Mouse (Mus musculus) lung, embryonic 14.5 days (tissue): Measurements from ENCODE around the gene Rrp12. TPM values are rescaled to one million over a fixed set of nuclear protein-coding genes. Genes with fewer than 3 reads are reported as not detected.
A peak's percentile ranks its signal among the peaks of the same experiment; 100 is the strongest.
"Not testable (repeated sequence)": the region's sequence is repeated elsewhere in the genome, so short reads cannot be mapped to it uniquely, and the experiment has no call there.

Source experiments
- ATAC-seq: fragments of 200-750 bp; cut with Nextera tagmentation; 2 replicates; pipeline ENCODE4 v1.8.0; 2017; ENCODE audit warnings: mild to moderate bottlenecking, moderate TSS enrichment, moderate library complexity; ENCODE audit not compliant: insufficient read depth
- DNase-seq: peaks from one replicate; pipeline ENCODE4 v3.0.0-alpha.2; 2015
- H3K27ac ChIP-seq: fragments of 300-500 bp; sonication (generic); 2 replicates; pipeline ENCODE4 v1.5.1; 2014; ENCODE audit warnings: low read depth, mild to moderate bottlenecking, moderate library complexity
- H3K27me3 ChIP-seq: fragments of 300-500 bp; sonication (generic); 2 replicates; pipeline ENCODE4 v1.6.1; 2014; ENCODE audit warnings: low read length, control low read depth; ENCODE audit not compliant: insufficient read depth
- H3K36me3 ChIP-seq: fragments of 300-500 bp; sonication (generic); 2 replicates; pipeline ENCODE4 v1.6.1; 2014; ENCODE audit warnings: control low read depth; ENCODE audit not compliant: insufficient read depth
- H3K4me1 ChIP-seq: fragments of 300-500 bp; sonication (generic); 2 replicates; pipeline ENCODE4 v1.6.1; 2014; ENCODE audit warnings: antibody characterized with exemption, control low read depth; ENCODE audit not compliant: insufficient read depth
- H3K4me2 ChIP-seq: fragments of 300-500 bp; sonication (generic); 2 replicates; pipeline ENCODE4 v1.6.1; 2014; ENCODE audit warnings: mild to moderate bottlenecking
- H3K4me3 ChIP-seq: fragments of 300-500 bp; sonication (generic); 2 replicates; pipeline ENCODE4 v1.5.1; 2014; ENCODE audit warnings: low read depth, low read length
- H3K9ac ChIP-seq: fragments of 300-500 bp; sonication (generic); 2 replicates; pipeline ENCODE4 v1.6.1; 2014
- H3K9me3 ChIP-seq: fragments of 300-500 bp; sonication (generic); 2 replicates; pipeline ENCODE4 v1.6.1; 2016; ENCODE audit warnings: low read depth, low read length, control low read depth
- CTCF ChIP-seq: IDR thresholded peaks from 2 replicates; pipeline ENCODE4 v1.5.1; 2016; ENCODE audit warnings: antibody characterized with exemption, low read depth
- WGBS: fragments of 180-500 bp; shearing (Covaris S2); extraction: QIAGEN DNeasy Blood & Tissue Kit; methylation state at CpG from one replicate; pipeline ENCODE4 v1.1.7; 2014; 5-methylcytosine and 5-hydroxymethylcytosine counted together
- polyA plus RNA-seq: library from polyadenylated mRNA; unstranded; fragments of >200 nt; fragmentation: Nextera tagmentation; extraction: Ambion mirVana; gene quantifications from 2 replicates; pipeline ENCODE4 v1.2.1, GENCODE M21; 2014

Rrp12 gene
- polyA plus RNA-seq, 1 experiment from 2014 or later = 15.6 TPM

- no peak overlapping the region for H3K4me3 ChIP-seq
- H3K27ac ChIP-seq = no peak overlapping the region
- H3K4me2 ChIP-seq = no peak overlapping the region
- no peak for TF ChIP-seq CTCF
- no peak for DNase-seq
- H3K27me3 ChIP-seq = no peaks in the 10 kb centered on the region
- no peaks in the 10 kb centered on the region for H3K4me1 ChIP-seq
- ATAC-seq = no peak
- H3K36me3 ChIP-seq = peaks cover 65% of the 10 kb centered on the region
- H3K9me3 ChIP-seq = no peaks in the 10 kb centered on the region
- H3K9ac ChIP-seq = no peak overlapping the region
Observed at GRCm38 (mm10) chr19:41888191-41888590, 7.8 kb downstream of the Rrp12 start.

- ATAC-seq (no peak), DNase-seq (no peak)
- H3K9ac ChIP-seq = no peak overlapping the region
- TF ChIP-seq CTCF = no peak
- no peak overlapping the region for H3K4me3 ChIP-seq
- H3K4me1 ChIP-seq = no peaks in the 10 kb centered on the region
- no peak overlapping the region for H3K27ac ChIP-seq
- H3K4me2 ChIP-seq = no peak overlapping the region
- peaks cover 81% of the 10 kb centered on the region for H3K36me3 ChIP-seq
- 86% methylated on average over 9 of the region's 9 CpGs for WGBS
- H3K27me3 ChIP-seq = no peaks in the 10 kb centered on the region
- no peaks in the 10 kb centered on the region for H3K9me3 ChIP-seq
Observed at GRCm38 (mm10) chr19:41883882-41884281, 12.1 kb downstream of the Rrp12 start.

GRCm38 (mm10) chr19:41881842-41882241 lies 14.1 kb downstream of the Rrp12 start:
- no peak for ATAC-seq

GRCm38 (mm10) chr19:41874356-41874755 lies 21.6 kb downstream of the Rrp12 start:
- no peaks in the 10 kb centered on the region for H3K27me3 ChIP-seq
- H3K4me3 ChIP-seq = no peak overlapping the region
- H3K4me2 ChIP-seq = no peak overlapping the region
- ATAC-seq (no peak), DNase-seq (no peak)
- WGBS = 89% methylated on average over 14 of the region's 14 CpGs
- no peak overlapping the region for H3K9ac ChIP-seq
- H3K27ac ChIP-seq = no peak overlapping the region
- TF ChIP-seq CTCF = no peak
- no peaks in the 10 kb centered on the region for H3K9me3 ChIP-seq
- peaks cover 76% of the 10 kb centered on the region for H3K36me3 ChIP-seq
- H3K4me1 ChIP-seq = no peaks in the 10 kb centered on the region

More at GRCm38 (mm10) chr19:41881842-41882241, 14.1 kb downstream of the Rrp12 start:
- Histone ChIP-seq H3K4me1 (no peaks in the 10 kb centered on the region), H3K36me3 (peaks cover 79% of the 10 kb centered on the region), H3K9me3 (no peaks in the 10 kb centered on the region), H3K4me3 (no peak overlapping the region), H3K27me3 (no peaks in the 10 kb centered on the region), H3K27ac (no peak overlapping the region), H3K9ac (no peak overlapping the region), H3K4me2 (no peak overlapping the region)
- WGBS = 95% methylated on average over 4 of the region's 4 CpGs
- no peak for TF ChIP-seq CTCF
- DNase-seq = no peak

GRCm38 (mm10) chr19:41872285-41872684 lies 23.7 kb downstream of the Rrp12 start:
- Histone ChIP-seq H3K27me3 (no peaks in the 10 kb centered on the region), H3K4me2 (no peak overlapping the region), H3K4me1 (no peaks in the 10 kb centered on the region), H3K9ac (no peak overlapping the region), H3K36me3 (peaks cover 82% of the 10 kb centered on the region), H3K27ac (no peak overlapping the region), H3K9me3 (no peaks in the 10 kb centered on the region), H3K4me3 (no peak overlapping the region)
- 94% methylated on average over 2 of the region's 2 CpGs for WGBS
- TF ChIP-seq CTCF = no peak
- ATAC-seq (no peak), DNase-seq (no peak)

- H3K36me3 ChIP-seq = peaks cover 77% of the 10 kb centered on the region
- not testable (repeated sequence) for H3K27me3 ChIP-seq, H3K4me3 ChIP-seq, H3K4me1 ChIP-seq, H3K9ac ChIP-seq, H3K9me3 ChIP-seq, ATAC-seq, H3K27ac ChIP-seq, H3K4me2 ChIP-seq
- 85% methylated on average over 5 of the region's 5 CpGs for WGBS
- peak; percentile 11 for DNase-seq
Observed at GRCm38 (mm10) chr19:41869946-41870345, 26.0 kb downstream of the Rrp12 start.

- Histone ChIP-seq H3K36me3 (peaks cover 74% of the 10 kb centered on the region), H3K27ac (no peak overlapping the region), H3K4me1 (no peaks in the 10 kb centered on the region), H3K4me3 (no peak overlapping the region), H3K9ac (no peak overlapping the region), H3K27me3 (no peaks in the 10 kb centered on the region), H3K9me3 (no peaks in the 10 kb centered on the region), H3K4me2 (no peak overlapping the region)
- TF ChIP-seq CTCF = no peak
- ATAC-seq = no peak
- WGBS = 94% methylated on average over 5 of the region's 5 CpGs
- no peak for DNase-seq
Observed at GRCm38 (mm10) chr19:41869296-41869695, 26.7 kb downstream of the Rrp12 start.

- Histone ChIP-seq H3K9ac (no peak overlapping the region), H3K27ac (no peak overlapping the region), H3K36me3 (peaks cover 63% of the 10 kb centered on the region), H3K4me2 (no peak overlapping the region), H3K9me3 (no peaks in the 10 kb centered on the region), H3K4me3 (no peak overlapping the region), H3K4me1 (no peaks in the 10 kb centered on the region), H3K27me3 (no peaks in the 10 kb centered on the region)
- DNase-seq (no peak), ATAC-seq (no peak)
- 84% methylated on average over 8 of the region's 8 CpGs for WGBS
- no peak for TF ChIP-seq CTCF
Observed at GRCm38 (mm10) chr19:41866707-41867106, 29.3 kb downstream of the Rrp12 start.
